Mouse (Mus musculus) thymus, postnatal 36 days (tissue): ENCODE data around the gene Slc16a11.
A peak's percentile ranks its signal among the peaks of the same experiment; 100 is the strongest.

ENCODE experiments used
- DNase-seq, 2 experiments: peaks; one replicate each; pipeline ENCODE4 v3.0.0; 2022; ENCODE audit warnings: mixed read lengths in 2 of 2

Gene Slc16a11

DNA sequence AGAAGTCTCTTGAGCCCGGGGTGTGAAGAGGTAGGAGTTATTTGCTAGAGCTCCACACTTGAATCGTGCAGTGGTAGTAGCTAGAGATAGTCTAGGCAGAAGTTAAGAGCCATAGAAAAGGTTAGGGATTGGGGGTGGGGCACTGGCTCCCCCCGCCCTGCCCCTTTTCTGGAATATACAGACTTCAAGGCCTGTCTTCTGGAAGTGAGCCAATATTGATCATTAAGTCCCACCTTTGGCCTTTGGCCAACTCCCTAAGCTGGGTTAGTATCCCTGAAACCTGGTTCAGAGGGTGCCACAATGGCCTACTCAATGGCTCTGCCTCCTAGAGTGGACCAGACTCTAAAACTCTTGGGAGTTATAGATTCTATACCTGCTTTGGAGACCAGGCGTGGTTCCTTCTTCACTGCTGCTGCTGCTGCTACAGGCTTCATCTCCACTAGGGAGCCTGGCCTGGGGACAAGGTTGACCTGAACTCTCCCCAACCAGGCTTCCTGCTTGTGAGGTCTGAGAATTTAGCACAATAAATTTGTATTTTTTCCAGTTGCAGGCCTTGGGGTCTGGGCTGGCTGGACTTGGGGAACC is 15.2 kb downstream of the Slc16a11 start:
- DNase-seq, result no peak

DNA sequence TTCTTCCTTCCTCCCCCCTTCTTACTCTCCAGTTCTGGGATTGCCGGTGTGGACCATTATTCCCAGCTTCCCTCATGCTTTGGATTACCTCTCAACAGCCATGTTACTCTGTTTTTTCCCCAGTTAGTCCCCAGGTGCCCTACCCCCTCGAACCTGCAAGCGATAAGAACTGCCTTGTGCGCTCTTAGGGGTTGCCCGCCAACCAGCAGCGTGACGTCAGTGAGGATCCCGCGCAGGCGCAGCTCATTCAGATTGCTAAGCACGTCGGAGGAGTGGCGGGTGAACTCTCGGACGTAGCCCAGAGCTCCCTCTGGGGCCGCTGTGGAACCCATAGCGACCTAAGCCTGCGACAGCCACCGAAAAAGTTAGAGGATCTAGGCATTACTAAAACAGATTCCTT is 16.3 kb downstream of the Slc16a11 start:
- peak; percentile 78 to 82 for DNase-seq

DNA sequence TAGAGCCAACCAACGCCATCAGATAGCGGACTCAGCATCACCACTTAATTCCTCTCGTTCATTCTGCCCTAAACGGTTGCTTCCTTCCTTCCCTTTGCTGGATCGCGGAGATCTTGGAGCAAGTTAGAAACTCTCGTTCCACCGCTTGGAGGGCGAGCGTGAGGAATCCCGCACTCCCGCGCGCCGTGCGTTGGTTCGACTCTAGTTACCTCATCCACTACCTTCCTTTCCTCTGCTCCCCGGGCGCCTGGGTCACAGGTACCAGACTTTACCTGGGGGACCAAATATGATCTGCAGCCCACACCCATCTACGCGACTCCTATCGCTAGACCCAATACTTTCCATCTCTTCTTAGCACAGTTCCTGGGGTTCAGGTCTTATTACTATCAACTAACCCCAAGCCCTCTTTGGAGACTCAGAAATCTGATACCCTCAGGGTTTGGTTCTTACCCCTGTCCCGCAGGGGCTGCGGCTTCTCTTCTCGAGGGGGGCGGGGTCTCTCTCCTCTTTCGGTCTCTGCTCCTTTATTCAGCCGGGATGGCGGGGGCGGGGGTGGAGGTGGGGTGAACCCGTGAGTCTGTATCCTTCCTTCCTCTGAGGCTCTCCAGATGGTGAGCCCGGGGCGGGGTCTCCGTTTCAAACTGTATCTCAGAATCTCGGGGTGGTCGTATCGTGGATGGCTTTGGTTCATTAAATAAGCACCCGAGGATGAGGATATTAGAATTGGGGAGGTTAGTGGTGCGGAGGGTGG is 16.9 kb downstream of the Slc16a11 start, which contains the start of gene Bcl6b:
Gene Bcl6b, minus strand, starts transcription at position 539 of the 751 bp plus-strand sequence.
- peak in 1 of 2 experiments; percentile 45 for DNase-seq

DNA sequence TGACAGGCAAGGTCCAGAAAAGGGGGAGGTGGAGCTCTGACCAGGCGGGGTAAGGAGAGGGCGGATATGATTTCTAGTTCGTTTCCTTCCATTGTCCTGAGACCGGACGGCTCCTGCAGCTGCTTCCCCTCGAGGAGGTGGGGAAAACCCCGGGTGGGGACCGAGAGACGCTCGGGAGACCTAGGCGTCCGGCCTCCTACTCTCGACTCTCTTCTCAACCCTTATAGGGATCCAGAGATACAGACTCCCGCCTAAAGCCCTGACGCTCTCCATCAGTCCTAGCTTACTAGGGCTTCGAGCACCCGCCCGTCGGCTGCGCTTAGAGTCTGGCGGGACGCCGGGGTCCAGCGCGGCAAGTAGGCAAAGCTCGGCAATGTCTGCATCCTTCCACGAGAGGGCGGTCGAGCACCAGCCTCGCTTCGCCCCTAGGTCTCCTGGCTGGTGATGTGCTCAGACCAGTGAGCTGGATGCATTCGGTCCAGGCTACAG is 17.7 kb downstream of the Slc16a11 start:
- peak; percentile 78 to 82 for DNase-seq

DNA sequence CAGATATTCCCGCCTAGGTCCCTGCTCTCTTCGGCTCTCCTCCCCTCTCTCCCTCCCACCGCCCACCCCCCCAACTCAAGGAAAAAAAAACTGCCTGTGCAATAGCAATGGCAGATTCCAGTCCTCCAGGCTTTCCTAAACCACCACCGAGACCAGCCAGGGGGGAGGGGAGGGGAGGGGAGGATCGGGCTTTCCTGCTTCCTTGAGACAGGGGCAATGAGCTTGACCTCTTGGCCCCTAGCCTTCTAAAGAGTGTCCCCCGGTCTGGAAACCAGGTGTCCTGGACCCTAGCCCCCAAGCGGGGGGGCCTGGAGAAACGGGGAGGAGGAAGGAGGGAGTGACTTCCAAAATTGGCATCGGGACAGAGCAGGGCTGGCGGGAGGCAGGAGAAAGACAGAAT is 20.0 kb downstream of the Slc16a11 start:
- no peak for DNase-seq

DNA sequence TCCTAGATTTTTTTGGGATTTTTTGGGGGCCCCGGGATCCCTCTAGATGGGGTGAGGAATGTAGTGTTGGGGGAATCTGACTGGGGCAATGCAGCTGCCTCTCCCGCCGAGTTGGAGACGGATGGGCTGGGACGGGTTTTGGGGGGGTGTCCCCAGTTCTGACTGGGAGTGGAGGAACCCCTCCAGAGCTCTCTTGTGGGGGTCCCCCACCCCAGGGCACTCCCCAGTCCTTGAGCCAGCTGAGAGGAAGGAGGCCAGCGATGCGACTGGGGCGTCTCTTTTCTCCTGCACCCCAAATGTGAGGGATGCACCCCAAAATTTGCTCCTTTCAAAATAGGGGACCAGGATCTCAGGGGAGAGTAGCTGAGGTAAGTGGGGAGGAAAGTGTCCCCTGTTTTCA is 20.5 kb downstream of the Slc16a11 start:
- no peak for DNase-seq

DNA sequence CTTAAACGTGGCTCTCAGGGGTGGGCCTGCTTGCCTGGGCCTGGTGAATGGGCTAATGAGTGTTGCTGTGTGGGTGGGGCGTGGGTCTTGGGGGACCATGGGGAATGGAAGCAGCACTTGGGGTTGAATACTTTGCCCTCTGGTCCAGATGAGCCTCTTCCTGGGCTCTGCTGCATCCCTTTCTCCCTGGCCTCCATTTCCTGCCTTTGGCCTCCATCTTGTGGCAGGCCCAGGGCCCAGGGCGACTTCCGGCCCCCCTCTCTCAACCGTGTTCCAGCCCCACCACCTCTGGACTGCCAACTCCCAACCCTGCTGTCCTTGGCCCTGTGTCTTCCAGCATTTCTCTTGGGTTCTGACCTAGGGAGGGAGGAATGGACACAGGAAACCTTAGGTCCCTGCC is 21.5 kb downstream of the Slc16a11 start:
- DNase-seq, result no peak

DNA sequence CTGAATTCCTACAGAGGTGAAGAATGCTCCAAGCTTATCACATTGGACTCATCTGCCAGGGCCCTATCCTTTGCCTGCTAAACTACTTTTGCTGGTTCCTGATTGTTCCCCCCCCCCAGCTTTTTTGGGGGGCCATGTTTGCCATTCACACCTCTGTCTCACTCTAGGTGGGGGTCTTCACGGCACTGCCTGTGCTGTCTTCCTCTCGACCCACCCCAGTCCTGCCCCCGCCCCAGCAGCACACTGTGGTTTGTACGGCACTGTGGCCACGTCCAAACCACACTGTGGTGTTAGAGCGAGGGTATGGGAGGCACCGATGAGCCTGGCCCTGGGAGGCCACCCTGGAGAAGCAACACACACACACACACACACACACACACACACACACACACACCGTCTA is 21.9 kb downstream of the Slc16a11 start:
- no peak for DNase-seq

DNA sequence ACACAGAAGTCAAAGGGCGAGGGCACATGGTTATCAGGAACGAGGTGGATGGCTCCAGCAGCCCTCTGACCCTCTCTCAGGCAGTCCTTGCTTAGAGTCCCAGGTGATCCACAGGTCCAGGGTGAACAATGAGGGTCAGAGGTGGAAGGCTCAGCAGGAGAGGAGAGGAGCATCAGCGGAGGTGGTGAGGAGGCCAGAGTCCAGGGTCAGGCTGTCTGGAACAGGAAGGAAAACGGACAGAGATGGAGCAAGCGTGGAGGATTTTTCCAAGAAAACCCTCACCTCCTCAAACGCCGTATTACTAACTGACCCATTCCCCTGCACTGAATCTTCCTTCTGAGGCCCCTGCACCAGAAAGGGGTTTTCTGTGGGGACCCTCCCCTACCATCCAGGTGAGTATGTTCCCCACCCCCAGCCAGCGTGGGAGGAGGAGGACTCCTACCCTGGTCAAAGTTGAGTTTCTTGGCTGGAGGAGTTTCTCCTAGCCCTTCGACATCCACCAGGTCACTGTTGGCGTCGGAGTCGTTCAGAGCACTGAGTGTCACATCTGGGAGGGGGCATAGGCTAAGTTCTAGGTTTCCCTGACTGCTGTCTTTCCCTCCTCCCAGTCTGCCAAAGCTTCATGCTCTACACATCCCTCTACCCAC is 22.8 kb downstream of the Slc16a11 start:
- no peak for DNase-seq

DNA sequence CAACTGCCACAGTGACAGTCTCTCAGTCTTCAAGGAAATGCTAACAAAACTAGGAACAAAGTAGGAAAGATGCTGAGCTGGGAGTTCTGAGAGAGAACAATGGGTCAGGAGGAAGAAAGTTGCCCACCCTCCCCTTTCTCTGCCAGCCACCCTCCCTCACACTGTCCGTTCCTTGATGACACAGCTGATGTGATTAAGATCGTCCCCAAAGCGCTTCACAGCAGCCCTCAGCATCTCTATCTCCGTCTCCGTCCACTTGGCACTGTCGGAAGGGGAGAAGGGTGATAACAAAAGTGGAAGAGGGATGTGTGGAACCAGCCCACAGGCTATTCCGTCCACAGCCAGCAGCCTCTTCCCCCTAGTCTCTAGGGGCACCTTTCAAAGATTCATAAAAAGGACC is 24.2 kb downstream of the Slc16a11 start:
- DNase-seq, result peak in 1 of 2 experiments; percentile 24

DNA sequence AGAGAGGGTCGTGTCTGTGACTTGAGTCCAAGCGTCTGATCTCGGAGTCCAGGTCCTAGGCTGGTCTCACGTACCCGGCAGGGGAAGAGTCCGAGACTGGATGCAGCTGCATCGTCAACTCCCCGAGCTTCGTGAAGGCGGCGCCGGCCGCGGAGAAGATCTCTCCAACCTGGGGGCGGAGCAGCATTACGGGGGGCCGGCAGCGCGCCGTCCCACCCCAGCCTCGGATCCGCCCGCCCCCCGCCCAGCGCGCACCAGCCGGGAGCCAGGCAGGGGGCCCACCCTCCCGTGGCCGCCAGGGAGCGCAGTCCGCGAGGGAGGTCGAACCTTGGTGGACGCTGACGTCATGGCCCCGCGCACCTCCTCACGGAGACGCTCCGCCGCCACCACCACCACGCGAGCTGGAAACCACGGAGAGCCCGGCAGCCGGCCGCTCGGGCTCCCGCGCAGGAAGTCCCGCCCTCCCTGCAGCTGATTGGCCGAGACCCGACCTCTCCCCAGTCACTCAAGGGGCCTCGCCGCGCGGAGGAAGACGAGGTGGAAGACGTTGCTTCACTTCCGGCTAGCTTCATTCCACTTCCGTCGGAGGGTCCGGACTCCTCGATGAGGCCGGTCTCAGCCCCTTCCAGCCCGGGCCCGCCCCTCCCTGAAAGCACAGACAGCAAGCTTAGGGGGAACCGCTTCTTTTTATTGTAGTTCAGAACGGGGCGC is 25.1 kb downstream of the Slc16a11 start, which contains the start of gene 0610010K14Rik:
Gene 0610010K14Rik, minus strand, starts transcription at position 458 of the 711 bp plus-strand sequence.
- peak; percentile 98 for DNase-seq

DNA sequence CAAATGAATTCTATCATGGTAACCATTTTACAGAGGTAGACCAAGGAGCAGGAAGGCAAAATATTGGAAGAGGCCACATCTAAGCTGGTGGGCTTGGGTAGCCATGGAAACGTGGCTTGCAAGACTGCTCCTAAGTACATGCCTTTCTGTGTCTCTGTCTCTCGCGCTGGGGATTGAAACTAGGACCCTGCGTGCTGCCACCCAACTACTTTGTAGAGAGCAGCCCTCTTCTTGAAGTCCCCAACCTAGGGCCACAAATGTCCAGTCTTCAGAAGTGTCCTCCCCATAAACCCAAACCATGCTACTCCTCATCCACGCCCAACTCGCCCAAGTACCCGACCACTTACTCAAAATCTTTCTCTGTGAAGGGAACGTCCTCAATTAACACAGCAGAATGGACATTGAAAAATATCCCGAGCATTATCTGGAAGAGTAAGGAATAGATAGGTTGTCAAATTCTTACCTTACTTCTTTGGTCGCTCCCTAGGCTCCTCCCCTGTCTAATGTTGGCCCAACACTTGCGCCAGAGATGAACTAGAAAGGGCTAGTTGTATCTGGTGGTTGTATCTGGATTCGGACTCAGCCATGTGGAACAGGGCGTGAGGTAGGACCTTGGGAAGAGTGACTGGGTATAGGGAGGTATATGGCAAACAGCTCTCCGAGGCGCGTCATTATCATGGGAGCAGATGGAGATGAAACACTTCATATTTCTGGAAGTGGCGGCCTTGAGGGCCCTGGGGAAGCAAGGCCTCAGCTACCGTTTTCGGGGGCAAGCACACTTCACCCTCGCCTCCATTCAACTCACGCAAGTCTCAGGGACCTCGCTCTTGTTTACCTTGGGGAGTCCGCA is 26.3 kb downstream of the Slc16a11 start:
- peak in 1 of 2 experiments; percentile 17 for DNase-seq

DNA sequence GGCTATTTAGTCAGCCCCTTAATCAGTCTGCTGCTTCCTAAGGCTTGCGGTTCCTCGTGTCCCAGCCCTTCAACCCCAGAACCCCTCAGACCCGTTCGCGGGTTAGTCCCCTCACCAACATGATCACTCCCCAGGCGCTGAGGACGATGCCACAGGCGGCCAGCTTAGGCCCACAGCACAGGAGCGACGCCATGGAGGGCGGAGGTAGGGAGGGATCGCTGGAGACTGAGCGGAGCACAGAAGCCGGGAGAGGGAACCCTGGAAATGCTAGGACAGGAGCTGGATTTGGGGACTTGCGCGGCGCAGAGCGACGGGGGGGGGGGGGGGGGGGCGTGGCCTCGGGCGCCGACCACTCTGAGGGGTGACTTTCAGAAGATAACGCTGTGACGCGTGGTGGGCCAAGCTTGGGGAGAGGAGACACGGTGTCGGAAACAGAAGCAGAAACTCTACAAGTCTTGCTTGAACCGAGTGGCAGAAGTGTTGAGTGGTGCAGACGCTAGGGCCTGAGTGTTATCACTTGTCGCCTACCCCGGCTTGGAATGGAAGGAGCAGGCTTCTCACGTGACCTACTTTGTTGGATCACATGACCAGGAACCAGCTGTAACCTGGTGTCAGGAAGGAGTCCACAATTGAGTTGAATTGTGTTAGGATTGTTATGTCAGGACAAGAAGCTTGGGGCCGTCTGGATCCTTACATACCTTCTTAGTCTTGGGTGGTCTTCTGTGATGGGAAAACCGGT is 27.2 kb downstream of the Slc16a11 start, which contains the start of the genes Gm21988 and Rnasek:
Gene Gm21988, minus strand, starts transcription at position 290 of the 739 bp plus-strand sequence.
Gene Rnasek, minus strand, starts transcription at position 302 of the 739 bp plus-strand sequence.
- peak; percentile 69 to 80 for DNase-seq

DNA sequence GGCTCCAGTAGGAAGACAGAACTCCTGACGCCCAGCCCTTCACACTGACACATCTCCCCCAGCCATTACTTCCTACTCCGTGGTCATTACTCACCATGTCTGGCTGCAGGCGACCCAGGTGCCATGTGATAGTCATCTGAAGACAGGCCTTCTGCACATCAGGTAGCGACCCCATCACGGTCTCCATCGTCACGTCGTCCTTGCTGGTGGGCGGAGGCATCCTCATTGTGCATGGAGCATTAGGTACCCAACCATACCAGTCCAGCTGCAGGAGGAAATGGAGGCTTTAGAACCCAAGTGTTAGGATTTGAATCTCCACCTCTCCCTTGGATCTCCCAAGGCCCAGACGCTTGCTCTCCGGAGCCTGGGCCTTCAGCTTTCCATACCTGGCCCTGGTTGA is 30.0 kb downstream of the Slc16a11 start:
- no peak for DNase-seq

DNA sequence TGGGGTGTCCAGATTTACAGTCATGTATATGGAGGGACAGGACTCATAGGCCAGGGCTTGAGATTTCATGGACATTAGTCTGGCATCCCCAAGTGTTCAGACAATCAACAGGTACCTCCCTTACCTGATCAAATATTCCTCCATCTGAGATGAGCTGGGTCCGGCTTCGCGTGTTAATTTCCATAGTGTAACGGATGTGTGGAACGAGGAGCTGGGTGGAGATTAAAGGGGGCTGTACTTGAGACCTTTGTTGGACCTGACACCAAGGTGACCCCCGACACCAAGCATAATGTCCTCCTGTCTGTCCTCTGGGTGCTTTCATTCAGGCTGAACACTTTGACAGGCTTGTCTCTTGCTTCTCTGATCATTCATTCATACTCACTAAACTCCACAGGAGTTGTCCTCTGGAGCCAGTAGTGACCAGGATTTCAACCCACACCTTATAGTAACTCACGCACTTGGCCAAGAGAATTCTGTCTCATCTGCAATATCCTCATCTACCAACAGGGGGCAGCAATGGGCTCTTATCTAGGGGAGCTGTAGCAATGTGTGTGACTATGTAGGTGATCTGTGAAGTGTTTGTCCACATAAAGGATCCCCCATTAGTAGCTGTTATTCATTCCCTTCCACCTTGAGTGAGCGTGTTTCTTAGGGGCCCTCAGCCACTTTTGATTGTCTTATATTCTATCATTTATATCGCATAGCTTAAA is 34.7 kb downstream of the Slc16a11 start:
- DNase-seq, result peak; percentile 56 to 69

DNA sequence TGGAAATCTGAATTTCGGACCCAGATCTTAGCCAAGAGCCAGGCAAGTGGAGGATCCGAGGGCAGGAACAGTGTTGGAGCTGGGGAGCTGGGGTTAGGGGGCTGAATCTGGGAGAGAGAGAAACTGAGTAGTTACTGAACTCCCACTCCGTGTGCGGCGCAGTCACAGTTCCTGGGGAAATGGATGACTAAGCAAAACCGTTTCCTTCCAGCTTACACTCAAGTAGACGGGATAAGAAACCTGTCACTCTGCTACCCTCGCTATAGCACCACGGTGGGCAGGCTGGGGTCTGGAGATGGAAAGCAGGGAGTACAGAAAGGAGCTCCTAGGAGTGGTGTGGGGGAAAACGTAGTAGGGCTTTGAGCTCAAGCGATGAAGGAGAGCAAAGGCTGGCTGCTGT is 37.6 kb downstream of the Slc16a11 start:
- no peak for DNase-seq

DNA sequence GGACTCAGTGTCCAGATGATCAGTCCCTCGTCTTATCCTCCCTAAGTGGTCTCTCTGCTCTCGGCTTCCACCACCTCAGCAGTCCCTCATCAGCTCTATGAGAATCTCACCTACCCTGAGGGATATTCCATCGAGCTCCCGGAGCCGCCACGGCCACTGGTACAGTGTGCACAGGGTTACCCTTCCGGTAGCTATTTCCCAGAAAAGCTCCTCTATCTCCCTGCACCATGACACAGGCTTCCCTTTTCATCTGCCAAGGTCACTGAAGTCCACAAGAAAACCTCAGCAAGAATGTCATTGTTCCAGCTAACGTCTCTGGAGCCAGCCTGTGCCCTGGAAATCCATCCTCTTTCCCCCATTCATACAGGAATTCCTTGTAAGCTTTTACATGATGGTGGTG is 39.3 kb downstream of the Slc16a11 start:
- no peak for DNase-seq

DNA sequence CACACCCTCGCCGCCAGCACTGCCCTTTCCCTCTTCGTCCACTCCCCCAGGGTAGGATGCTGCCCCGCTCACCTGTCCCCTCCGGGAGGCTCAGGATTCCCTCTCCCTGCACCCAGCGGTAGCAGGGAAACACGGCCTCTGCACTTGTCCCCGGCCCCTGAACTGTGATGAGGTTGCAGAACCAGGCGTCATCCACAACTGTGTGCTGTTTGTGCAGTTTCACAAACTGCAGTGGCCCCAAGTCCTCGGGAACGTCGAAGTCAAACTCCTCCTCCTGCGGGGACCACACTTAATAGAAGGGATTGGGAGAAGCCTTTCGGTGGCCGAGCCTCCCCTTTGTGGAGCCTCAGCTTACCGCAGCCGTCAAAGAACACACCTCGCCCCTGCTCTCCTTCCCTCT is 41.8 kb downstream of the Slc16a11 start:
- no peak for DNase-seq

DNA sequence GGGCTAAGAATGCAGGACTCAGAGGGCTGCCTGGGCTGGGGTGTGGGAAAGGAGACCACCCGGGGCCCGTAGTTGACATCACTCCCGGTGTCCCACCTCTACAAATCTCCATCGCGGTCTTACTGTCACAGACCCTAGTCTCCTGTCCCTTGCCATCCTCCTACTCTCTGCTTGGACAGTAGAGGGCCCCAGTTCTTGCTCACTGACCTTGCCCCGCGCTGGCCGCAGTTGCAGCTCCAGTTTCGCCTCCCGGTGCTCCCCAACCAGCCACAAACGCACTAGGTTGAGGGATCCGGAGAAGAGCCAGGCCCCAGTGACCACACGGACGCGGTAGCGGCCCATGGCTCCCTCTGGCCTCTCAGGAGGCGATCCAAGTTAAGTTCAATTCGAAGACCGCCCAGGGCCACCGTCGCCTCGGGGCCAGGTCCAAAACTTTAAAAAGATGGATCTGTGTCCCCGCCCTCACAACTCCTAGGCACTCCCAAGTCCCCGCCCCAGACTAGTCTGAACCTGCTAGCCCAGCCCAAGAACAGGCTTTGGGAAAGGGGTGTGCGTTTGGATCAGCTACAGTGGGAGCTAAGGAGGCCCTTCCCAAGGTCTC is 42.5 kb downstream of the Slc16a11 start, which contains the start of gene Alox12:
Gene Alox12, minus strand, starts transcription at position 423 of the 601 bp plus-strand sequence.
- no peak for DNase-seq

DNA sequence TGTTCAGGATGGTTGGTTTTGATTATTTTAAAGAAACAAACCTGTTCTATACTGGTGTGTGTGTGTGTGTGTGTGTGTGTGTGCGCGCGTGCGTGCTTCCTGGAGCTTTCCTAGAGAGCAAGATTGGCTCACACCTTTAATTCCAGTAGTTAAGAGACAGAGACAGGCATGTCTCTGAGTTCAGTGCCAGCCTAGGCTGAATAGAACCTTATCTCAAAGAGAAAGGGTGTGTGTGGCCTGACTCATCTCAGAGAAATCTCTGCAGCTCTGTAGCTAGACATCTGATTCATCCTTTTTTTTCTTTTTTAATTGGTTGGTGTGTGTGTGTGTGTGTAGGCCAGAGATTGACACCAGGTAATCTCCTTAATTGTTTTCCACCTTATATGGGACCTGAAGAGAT is 46.5 kb downstream of the Slc16a11 start:
- no peak for DNase-seq
